Mouse (Mus musculus) urinary bladder, postnatal 36 days (tissue): ENCODE results near the gene Mrps35.
A peak's percentile ranks its signal among the peaks of the same experiment; 100 is the strongest.

Experiments used
- DNase-seq, 2 experiments: peaks; one replicate each; pipeline ENCODE4 v3.0.0; 2022; ENCODE audit warnings: low spot score in 2 of 2, mixed read lengths in 1 of 2

The Mrps35 gene

DNA sequence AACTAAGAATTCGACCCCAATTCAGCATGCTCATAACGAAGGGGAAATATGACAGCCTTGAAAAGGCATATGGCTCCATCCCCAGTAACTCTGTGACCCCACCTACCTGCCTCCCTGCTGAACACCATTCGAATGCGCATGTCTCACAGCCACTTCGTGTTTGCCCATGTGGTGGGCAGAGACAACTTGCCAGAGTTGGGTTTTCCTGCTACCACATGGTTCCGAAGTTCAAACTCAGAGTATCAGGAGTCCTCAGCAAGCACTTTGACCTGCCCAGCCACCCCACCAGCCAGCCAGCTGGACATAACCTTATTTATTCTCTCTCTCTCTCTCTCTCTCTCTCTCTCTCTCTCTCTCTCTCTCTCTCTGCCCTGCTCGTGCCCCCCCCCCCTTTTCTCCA, 45.2 kb downstream of the Mrps35 start:
- no peak for DNase-seq

DNA sequence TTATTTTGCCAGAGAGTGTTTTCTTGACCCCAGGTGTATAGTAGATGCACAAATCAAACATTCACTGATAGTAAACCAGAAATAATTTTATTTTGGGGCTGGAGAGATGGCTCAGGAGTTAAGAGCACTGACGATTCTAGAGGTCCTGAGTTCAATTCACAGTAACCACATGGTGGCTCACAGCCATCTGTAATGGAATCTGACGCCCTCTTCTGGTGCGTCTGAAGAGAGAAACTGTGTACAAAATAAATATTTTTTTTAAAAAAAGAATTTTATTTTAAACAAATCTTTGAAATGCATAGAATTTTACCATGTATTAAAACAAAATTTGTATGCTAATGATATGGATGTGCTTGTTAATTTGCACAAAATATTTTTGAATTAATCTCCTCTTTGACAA, 46.0 kb downstream of the Mrps35 start:
- no peak for DNase-seq

DNA sequence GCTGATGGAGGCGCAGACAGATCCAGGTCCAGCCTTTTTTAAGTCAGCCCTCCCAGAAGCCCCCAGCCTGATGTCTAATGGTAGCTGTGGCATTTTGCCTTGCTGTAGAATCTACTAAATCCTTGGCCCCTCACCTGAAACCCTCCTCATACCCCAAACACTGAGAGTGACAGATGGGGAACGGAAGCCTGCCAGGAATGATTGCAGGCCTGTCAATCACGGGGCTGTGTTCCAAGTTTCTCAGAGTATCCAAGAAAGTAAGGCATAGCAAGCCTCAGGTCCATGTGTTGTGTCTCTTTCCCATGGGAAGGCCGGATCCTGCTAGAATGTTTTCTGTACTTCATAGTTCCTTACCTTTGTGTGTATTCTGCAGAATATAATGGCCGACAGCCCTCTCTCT, 47.6 kb downstream of the Mrps35 start:
- no peak for DNase-seq

DNA sequence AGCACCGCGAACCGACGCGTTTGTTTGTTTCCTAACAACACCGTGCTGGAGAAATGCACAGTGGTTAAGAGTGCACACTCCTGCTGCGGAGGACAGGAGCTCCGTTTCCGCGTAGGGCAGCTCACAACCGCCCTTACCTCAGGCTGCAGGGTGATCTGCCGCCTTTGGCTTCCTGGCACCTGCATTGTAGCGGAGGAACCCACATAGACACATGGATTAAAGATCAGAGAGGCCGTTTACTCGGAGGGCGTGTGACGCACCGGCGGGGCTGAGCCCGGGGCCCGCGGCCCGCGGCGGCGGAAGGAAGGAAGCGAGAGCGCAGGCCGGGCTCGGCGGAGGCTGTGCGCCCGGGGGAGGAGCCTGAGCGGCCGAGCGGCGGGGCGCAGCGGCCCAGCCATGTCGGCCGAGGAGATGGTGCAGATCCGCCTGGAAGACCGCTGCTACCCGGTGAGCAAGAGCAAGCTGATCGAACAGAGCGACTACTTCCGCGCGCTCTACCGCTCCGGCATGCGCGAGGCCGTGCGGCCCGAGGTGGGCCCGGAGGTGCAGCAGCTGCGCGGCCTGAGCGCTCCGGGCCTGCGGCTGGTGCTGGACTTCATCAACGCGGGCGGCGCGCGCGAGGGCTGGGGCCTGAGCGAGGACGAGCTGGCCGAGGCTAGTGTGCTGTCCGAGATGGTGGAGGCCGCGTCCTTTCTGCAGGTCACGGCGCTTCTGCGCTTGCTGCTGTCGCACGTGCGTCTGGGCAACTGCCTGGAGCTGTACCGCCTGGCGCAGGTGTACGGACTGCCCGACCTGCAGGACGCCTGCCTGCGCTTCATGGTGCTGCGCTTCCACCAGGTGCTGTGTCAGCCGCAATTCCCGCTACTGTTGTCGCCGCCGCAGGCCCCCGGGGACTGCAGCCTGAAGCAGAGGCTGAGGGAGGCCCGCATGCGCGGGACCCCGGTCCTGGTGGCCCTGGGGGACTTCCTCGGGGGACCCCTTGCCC, 48.9 kb downstream of the Mrps35 start, which contains the start of gene Klhl42:
TSS of gene Klhl42 (plus strand) at position 244 of the 985 bp plus-strand sequence.
- peak; percentile 70 to 77 for DNase-seq

DNA sequence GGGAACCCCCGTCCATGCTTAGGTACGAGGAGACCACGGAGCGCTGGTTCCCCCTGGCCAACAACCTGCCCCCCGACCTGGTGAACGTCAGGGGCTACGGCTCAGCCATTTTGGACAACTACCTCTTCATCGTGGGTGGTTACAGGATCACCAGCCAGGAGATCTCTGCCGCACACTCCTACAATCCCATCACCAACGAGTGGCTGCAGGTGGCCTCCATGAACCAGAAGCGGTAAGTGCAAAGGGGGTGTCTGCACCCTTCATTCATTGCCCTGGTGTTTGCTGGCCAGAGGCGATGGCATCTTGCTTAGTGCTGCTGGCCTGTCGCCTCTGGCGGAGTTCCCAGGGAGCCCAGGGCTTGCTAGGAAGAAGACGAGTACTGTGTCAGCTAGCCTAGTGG, 49.6 kb downstream of the Mrps35 start:
- DNase-seq: peak; percentile 8 to 40

DNA sequence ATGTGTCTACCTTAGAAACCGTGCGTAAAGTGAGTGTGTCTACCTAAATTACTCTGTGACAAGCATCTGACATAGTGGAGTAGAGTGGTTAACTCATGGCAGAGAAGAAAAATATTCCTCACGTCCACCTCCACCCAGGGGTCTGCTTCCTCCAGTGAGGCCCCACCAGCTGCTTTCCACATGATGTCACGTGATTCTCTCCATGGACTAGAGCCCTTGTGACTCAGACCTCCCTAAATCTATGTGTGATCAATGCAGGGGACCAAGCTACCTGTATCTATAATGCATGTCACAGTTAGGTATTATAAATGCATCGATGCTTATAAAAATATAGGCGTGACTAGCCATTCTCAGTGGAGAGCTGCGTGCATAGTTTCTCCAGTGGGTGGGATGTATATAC, 52.2 kb downstream of the Mrps35 start:
- DNase-seq: no peak

DNA sequence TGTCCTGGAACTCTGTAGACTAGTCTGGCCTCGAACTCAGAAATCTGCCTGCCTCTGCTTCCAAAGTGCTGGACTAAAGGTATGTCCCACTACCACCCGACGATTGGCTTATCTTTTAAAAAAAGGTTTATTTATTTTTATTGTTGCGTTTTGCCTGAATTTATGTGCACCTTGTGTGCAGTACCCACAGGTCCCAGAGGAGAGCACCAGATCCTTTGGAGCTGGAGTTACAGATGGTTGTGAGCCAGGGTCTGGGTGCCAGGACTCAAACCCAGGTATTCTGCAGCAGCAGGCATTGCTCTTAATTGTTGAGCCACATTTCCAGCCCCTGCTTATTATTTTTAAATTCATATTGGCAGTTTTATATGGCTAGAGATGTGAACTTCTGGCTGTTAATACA, 53.5 kb downstream of the Mrps35 start:
- no peak for DNase-seq

DNA sequence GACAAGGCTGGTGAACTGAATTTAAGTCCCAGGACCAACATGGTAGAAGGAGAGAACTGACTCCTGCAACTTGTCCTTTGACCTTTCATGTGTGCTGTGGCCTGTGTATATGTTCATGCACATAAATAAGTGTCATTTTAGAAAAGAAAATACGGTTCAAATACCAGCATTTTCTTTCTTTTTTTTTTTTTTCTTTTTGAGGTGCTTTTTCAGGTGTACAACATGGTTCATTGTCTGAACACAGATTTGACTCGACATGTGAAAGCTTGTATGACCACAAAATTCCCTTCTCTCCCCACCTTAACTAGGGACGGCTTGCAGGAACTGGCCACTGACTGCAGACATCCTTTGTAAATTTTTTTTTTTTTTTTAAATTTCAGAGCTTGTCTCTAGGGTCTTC, 54.4 kb downstream of the Mrps35 start:
- no peak for DNase-seq

DNA sequence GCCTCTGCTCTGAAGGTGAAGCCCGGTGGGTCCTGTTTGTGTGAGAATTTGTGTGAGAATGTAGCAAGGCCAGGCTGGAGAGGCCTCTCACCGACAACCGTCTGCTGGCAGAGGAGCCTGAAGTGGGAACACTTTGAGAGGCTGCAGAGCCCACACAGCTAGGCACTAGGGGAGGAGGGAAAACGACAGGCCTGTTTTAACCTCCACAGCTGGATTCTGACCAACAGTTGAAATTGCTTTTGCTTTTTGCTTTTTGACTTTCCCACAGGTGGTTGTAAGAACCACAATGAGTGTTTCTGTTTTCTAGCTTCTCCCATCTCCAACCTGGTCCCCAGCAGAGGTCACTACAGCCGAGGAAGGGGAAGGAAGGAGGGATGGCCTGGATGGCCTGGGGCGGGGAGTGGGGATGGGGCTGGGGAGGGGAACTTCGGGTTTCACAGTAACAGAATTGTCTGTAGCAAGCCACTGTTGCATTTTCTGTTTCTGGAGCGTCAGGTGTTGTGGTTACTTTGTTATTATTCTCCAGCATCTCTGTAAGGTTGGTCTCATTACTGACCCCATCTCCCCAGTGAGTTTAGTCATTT, 54.9 kb downstream of the Mrps35 start:
- no peak for DNase-seq

DNA sequence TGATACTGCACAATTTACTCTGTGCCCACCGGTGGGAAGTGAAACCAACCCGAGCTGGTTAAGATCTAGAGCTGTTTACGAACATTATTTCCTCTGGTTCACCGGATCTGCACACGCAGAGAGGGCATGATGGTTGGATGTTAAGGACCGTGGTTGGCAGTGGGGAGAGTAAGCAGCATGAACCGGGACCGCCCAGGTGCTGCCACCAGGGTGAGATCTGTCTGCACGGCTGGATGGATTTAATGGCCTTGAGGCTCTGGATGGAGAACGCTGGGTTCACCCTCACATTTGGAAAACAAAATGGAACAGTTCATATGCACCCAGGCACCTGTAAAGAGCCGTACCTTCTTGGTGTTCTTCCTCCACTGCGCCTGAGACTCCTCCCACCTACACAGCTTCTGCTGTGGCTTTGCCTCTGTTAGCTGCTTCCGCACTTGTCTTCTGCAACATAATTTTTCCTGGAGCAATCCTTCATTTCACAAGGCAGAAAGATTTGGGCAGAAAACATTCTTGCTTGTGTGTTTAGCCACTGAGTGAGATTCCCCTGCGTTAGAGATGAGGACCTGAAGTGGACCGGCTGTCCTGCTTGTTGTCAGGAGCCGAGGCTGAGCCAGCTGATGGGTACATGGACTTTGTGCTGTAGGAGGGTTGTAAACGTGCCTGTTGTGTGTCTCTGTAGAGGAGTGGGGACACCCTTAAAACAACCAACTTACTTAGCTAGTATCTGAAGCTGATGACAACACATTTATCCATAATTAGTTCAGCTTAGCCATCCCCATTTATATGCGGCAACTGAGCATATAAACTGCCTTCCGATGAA, 57.1 kb downstream of the Mrps35 start:
- DNase-seq: no peak

DNA sequence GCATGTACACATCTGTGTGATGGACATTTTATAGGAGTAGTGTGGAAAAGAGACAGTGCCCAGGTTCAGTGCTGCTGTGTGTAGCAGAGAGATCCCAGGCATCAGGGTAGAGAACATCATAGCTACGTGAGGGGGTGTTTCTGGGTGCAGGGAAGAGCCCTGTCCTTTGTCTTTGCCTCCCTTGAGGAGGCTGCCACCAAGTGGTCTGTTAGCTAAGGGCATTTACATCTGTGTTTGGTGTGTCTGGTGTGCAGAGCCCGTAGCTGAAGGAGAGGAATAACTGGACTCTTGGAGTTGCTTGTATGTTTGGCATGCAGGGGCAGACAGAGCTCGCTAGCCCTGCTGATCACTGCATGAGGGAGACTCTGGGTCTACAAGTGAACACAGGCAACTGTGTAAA, 59.7 kb downstream of the Mrps35 start:
- DNase-seq: no peak

DNA sequence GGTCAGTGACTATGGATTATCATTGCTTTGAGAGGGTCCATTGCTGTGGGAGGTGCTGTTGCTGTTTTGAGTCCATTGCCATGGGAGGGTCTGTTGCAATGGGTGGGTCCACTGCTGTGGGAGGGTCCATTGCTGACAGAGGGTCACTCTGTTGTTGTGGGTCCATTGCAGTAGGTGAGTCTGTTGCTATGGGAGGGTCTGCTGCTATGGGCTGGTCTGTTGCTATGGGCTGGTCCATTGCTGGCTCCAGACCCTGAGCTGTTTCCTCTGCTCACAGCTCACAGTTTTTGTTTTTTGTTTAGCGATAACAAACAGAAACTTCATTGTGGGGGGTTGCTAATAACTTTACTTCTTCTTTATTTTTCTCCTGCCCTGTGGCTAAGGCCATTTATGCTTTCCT, 63.0 kb downstream of the Mrps35 start:
- DNase-seq: no peak

DNA sequence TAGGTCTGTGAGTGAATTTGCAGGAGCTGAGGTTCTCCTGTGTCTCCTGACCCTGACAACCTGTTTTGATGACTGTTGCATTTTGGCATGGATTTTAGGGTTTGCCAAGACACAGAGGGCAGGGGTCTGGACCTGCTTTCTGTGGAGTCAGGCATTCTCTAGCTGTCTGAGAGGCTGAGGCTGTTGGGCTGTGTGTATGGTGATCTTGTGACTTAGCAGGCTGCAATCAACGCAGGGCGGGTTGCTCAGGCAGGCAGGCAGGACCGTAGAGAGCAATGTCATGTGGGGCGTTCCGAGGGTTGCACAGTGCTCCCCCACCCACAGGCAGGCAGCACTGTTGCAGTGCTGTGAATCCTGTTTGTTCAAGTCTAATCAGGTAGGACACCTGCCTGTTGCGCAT, 64.2 kb downstream of the Mrps35 start:
- DNase-seq: no peak

DNA sequence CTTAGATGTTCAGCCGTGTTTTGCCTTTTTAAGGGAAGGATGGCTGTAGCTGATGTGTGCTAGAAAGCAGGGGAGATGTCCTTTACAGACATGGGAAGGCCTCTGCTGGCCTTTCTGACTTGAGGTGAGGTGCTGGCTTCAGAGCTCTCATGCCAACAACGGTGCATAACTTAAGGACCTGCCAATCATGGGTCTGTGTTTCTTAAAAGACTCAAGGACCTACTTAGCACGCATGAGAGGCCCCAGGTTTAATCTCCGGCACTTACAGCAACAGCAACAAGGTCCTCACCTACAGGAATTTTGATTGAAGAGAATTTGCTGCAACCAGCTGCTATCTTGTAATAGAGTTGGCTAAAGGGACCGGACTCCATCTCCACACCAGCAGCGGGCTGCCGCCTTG, 66.7 kb downstream of the Mrps35 start:
- no peak for DNase-seq

DNA sequence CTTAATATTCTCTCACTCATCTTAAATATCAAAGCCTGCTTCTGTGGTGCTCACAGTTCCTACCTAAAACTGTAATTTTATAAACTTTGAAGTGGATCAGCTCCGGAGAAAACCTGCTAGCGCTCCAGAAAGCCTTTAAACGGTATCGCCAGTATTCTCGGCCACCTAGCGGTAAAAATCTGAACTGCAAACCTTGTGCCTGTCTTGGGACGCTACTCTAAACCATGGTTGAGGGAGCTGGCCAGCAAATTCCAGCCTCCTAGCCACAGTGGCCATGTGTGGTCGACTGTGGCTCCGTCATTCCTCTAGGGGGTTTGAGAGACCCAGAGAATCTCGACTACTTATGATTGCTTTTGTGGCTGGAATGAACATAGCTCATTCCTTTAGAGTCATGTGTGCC, 74.0 kb downstream of the Mrps35 start:
- peak; percentile 67 to 77 for DNase-seq

DNA sequence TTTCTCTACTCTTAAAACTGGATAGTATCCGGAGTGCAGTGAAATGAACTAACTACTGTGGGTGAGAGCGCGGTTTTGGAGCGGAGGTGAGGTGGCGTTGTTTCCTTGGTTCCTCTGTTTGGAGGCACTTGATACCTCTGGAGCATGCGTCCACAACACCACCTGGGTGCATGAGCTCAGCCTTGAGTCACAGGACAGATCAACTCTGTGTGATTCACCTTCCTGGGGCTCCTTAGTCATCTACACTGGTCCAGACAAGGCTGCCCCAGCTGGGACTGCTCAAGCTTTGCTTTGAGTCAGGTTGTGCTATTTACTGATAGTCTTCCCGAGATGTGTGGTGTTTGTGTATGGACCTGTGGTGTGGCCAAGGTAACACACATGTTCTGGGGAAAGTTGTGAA, 75.2 kb downstream of the Mrps35 start:
- DNase-seq: peak in 1 of 2 experiments; percentile 9

DNA sequence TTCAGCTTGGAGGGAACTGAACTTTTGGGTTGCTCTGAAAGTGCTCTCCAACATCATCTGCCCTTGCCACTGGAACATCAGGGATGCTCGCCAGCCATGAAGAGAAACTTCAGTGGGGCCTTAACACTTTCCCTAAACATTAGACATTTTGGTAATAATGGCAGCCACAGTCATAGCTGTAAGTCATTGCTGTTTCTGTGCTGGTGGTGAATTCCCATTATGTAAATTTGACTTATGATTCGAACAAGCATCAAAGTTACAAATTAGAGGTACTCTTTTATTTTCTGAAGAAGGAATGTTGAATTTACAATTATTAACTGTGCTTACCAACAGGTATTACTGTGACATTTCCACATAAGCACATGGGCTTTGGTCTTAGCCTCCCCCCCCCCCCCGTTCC, 75.6 kb downstream of the Mrps35 start:
- no peak for DNase-seq

DNA sequence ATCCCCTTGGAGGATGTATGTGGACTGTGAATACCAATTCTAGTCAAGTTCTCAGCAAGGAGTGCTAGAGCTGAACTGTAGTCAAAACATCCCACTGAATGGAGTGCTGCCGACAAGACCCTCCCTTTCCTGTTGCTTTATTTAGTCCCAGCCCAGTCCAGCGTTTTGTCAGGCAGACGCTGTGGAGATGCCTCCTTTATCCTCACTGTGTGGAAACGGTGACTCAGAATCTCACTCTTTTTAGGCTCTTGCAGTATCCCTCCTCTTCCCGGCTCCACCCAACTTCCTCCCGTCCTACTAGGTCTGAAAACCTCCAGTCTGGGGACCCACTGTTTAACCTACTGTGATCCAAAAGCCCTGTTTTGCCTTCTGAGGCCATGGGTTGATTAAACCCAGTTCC, 78.8 kb downstream of the Mrps35 start:
- DNase-seq: no peak
